Mouse (Mus musculus) midbrain, embryonic 13.5 days (tissue): ENCODE data around the gene Tff2. TPM values are rescaled to one million over a fixed set of nuclear protein-coding genes. Genes with fewer than 3 reads are reported as not detected.

Source experiments
- ATAC-seq: fragments of 200-750 bp; cut with Nextera tagmentation; 2 replicates; pipeline ENCODE4 v1.8.0; 2017; ENCODE audit warnings: mild to moderate bottlenecking, moderate TSS enrichment, moderate library complexity
- H3K27ac ChIP-seq: fragments of 300-500 bp; sonication (generic); 2 replicates; pipeline ENCODE4 v1.5.1; 2015; ENCODE audit warnings: inconsistent platforms, mild to moderate bottlenecking, moderate library complexity
- H3K27me3 ChIP-seq: fragments of 300-500 bp; sonication (generic); 2 replicates; pipeline ENCODE4 v1.6.1; 2015; ENCODE audit warnings: mild to moderate bottlenecking, inconsistent platforms
- H3K36me3 ChIP-seq: fragments of 300-500 bp; sonication (generic); 2 replicates; pipeline ENCODE4 v1.6.1; 2015; ENCODE audit warnings: mild to moderate bottlenecking, inconsistent platforms
- H3K4me1 ChIP-seq: fragments of 300-500 bp; sonication (generic); replicated peaks from 2 replicates; pipeline ENCODE4 v1.6.1; 2015; ENCODE audit warnings: inconsistent platforms
- H3K4me2 ChIP-seq: fragments of 300-500 bp; sonication (generic); replicated peaks from 2 replicates; pipeline ENCODE4 v1.6.1; 2015; ENCODE audit warnings: moderate library complexity, mild to moderate bottlenecking, inconsistent platforms
- H3K4me3 ChIP-seq: fragments of 300-500 bp; sonication (generic); replicated peaks from 2 replicates; pipeline ENCODE4 v1.5.1; 2015; ENCODE audit warnings: mild to moderate bottlenecking, inconsistent platforms
- H3K9ac ChIP-seq: fragments of 300-500 bp; sonication (generic); replicated peaks from 2 replicates; pipeline ENCODE4 v1.6.1; 2015; ENCODE audit warnings: mild to moderate bottlenecking, inconsistent platforms
- H3K9me3 ChIP-seq: fragments of 300-500 bp; sonication (generic); 2 replicates; pipeline ENCODE4 v1.6.1; 2016; ENCODE audit warnings: mild to moderate bottlenecking, inconsistent platforms
- WGBS: fragments of 180-500 bp; shearing (Covaris S2); methylation state at CpG from one replicate; pipeline ENCODE4 v1.1.7; 2015; 5-methylcytosine and 5-hydroxymethylcytosine counted together
- polyA plus RNA-seq: library from polyadenylated mRNA; unstranded; fragments of >200 nt; fragmentation: Nextera tagmentation; extraction: Ambion mirVana; gene quantifications from 2 replicates; pipeline ENCODE4 v1.2.1, GENCODE M21; 2015

Gene Tff2
- polyA plus RNA-seq, 1 experiment from 2014 or later = not detected

GRCm38 (mm10) chr17:31163821-31164220, 19.7 kb upstream of the Tff2 start:
- Histone ChIP-seq H3K27me3 (no peaks in the 10 kb centered on the region), H3K9ac (no peak overlapping the region), H3K4me3 (no peak overlapping the region), H3K36me3 (no peaks in the 10 kb centered on the region), H3K4me2 (no peak overlapping the region), H3K27ac (no peak overlapping the region), H3K9me3 (no peaks in the 10 kb centered on the region), H3K4me1 (no peaks in the 10 kb centered on the region)
- no peak for ATAC-seq
- WGBS = 74% methylated on average over 2 of the region's 2 CpGs

GRCm38 (mm10) chr17:31162607-31163006, 18.5 kb upstream of the Tff2 start:
- Histone ChIP-seq H3K27ac (no peak overlapping the region), H3K4me3 (no peak overlapping the region), H3K9me3 (no peaks in the 10 kb centered on the region), H3K4me1 (no peaks in the 10 kb centered on the region), H3K9ac (no peak overlapping the region), H3K4me2 (no peak overlapping the region), H3K27me3 (no peaks in the 10 kb centered on the region), H3K36me3 (no peaks in the 10 kb centered on the region)
- ATAC-seq = no peak
- WGBS = 95% methylated on average over 12 of the region's 12 CpGs

- WGBS = 62% methylated on average over 4 of the region's 4 CpGs
Observed at GRCm38 (mm10) chr17:31160291-31160690, 16.2 kb upstream of the Tff2 start.

GRCm38 (mm10) chr17:31157921-31158320, 13.8 kb upstream of the Tff2 start:
- no peaks in the 10 kb centered on the region for H3K9me3 ChIP-seq
- peaks cover under 1% of the 10 kb centered on the region; the same call in 1 of the 2 replicates for H3K4me1 ChIP-seq
- no peak overlapping the region for H3K27ac ChIP-seq
- ATAC-seq = no peak
- WGBS = 76% methylated on average over 6 of the region's 6 CpGs
- no peaks in the 10 kb centered on the region for H3K27me3 ChIP-seq
- H3K4me3 ChIP-seq = no peak overlapping the region
- H3K4me2 ChIP-seq = no peak overlapping the region
- no peak overlapping the region for H3K9ac ChIP-seq
- H3K36me3 ChIP-seq = no peaks in the 10 kb centered on the region

More at GRCm38 (mm10) chr17:31160291-31160690, 16.2 kb upstream of the Tff2 start:
- Histone ChIP-seq H3K27me3 (no peaks in the 10 kb centered on the region), H3K4me3 (no peak overlapping the region), H3K27ac (no peak overlapping the region), H3K4me2 (no peak overlapping the region), H3K9ac (no peak overlapping the region), H3K36me3 (no peaks in the 10 kb centered on the region), H3K9me3 (no peaks in the 10 kb centered on the region), H3K4me1 (no peaks in the 10 kb centered on the region)
- no peak for ATAC-seq

- H3K4me1 ChIP-seq = peaks cover 5% of the 10 kb centered on the region; the same call in 1 of the 2 replicates
Observed at GRCm38 (mm10) chr17:31153785-31154184, 9.7 kb upstream of the Tff2 start.

GRCm38 (mm10) chr17:31152966-31153499, 9.0 kb upstream of the Tff2 start:
- H3K9me3 ChIP-seq = no peaks in the 10 kb centered on the region
- H3K27ac ChIP-seq = no peak overlapping the region
- no peak overlapping the region for H3K4me2 ChIP-seq
- no peaks in the 10 kb centered on the region for H3K27me3 ChIP-seq
- ATAC-seq = no peak
- no peak overlapping the region for H3K4me3 ChIP-seq
- no peaks in the 10 kb centered on the region for H3K36me3 ChIP-seq
- H3K9ac ChIP-seq = no peak overlapping the region
- WGBS = 85% methylated on average over 9 of the region's 9 CpGs
- H3K4me1 ChIP-seq = peaks cover 5% of the 10 kb centered on the region; the same call in 1 of the 2 replicates

More at GRCm38 (mm10) chr17:31153785-31154184, 9.7 kb upstream of the Tff2 start:
- WGBS = 89% methylated on average over 8 of the region's 8 CpGs
- Histone ChIP-seq H3K9me3 (no peaks in the 10 kb centered on the region), H3K4me3 (no peak overlapping the region), H3K4me2 (no peak overlapping the region), H3K36me3 (no peaks in the 10 kb centered on the region), H3K27ac (no peak overlapping the region), H3K9ac (no peak overlapping the region), H3K27me3 (no peaks in the 10 kb centered on the region)
- no peak for ATAC-seq

GRCm38 (mm10) chr17:31152512-31152911, 8.4 kb upstream of the Tff2 start:
- no peak overlapping the region for H3K9ac ChIP-seq
- 41% methylated on average over 5 of the region's 5 CpGs for WGBS

GRCm38 (mm10) chr17:31145998-31146397, 1.9 kb upstream of the Tff2 start:
- H3K27me3 ChIP-seq = no peaks in the 10 kb centered on the region
- no peak overlapping the region for H3K4me3 ChIP-seq
- H3K27ac ChIP-seq = no peak overlapping the region
- H3K9me3 ChIP-seq = no peaks in the 10 kb centered on the region
- no peak overlapping the region for H3K9ac ChIP-seq
- WGBS = 86% methylated on average over 9 of the region's 9 CpGs
- no peak for ATAC-seq
- H3K4me1 ChIP-seq = no peaks in the 10 kb centered on the region
- H3K4me2 ChIP-seq = no peak overlapping the region
- H3K36me3 ChIP-seq = no peaks in the 10 kb centered on the region

More at GRCm38 (mm10) chr17:31152512-31152911, 8.4 kb upstream of the Tff2 start:
- Histone ChIP-seq H3K4me3 (no peak overlapping the region), H3K4me1 (peaks cover 5% of the 10 kb centered on the region; the same call in 1 of the 2 replicates), H3K9me3 (no peaks in the 10 kb centered on the region), H3K27ac (no peak overlapping the region), H3K4me2 (no peak overlapping the region), H3K27me3 (no peaks in the 10 kb centered on the region), H3K36me3 (no peaks in the 10 kb centered on the region)
- ATAC-seq = no peak

- Histone ChIP-seq H3K4me3 (no peak overlapping the region), H3K36me3 (no peaks in the 10 kb centered on the region), H3K27ac (no peak overlapping the region), H3K9ac (no peak overlapping the region), H3K27me3 (no peaks in the 10 kb centered on the region), H3K4me1 (no peaks in the 10 kb centered on the region), H3K9me3 (no peaks in the 10 kb centered on the region), H3K4me2 (no peak overlapping the region)
- 94% methylated on average over 7 of the region's 7 CpGs for WGBS
- ATAC-seq = no peak
Observed at GRCm38 (mm10) chr17:31142116-31142515, 2.0 kb downstream of the Tff2 start.

- H3K27ac ChIP-seq = no peak overlapping the region
- no peaks in the 10 kb centered on the region for H3K36me3 ChIP-seq
- H3K4me3 ChIP-seq = no peak overlapping the region
- no peaks in the 10 kb centered on the region for H3K27me3 ChIP-seq
- ATAC-seq = no peak
- 23% methylated on average over 5 of the region's 5 CpGs for WGBS
- H3K4me1 ChIP-seq = no peaks in the 10 kb centered on the region
- no peak overlapping the region for H3K9ac ChIP-seq
- H3K4me2 ChIP-seq = no peak overlapping the region
- no peaks in the 10 kb centered on the region for H3K9me3 ChIP-seq
Observed at GRCm38 (mm10) chr17:31138398-31138797, 5.7 kb downstream of the Tff2 start.

GRCm38 (mm10) chr17:31136821-31137220, 7.3 kb downstream of the Tff2 start:
- no peak overlapping the region for H3K4me3 ChIP-seq
- H3K36me3 ChIP-seq = no peaks in the 10 kb centered on the region
- 93% methylated on average over 1 of the region's 1 CpGs for WGBS
- no peaks in the 10 kb centered on the region for H3K27me3 ChIP-seq
- no peaks in the 10 kb centered on the region for H3K9me3 ChIP-seq
- no peak overlapping the region for H3K9ac ChIP-seq
- no peak overlapping the region for H3K27ac ChIP-seq
- no peak for ATAC-seq
- no peak overlapping the region for H3K4me2 ChIP-seq
- H3K4me1 ChIP-seq = no peaks in the 10 kb centered on the region

- no peak for ATAC-seq
- H3K4me1 ChIP-seq = no peaks in the 10 kb centered on the region
- no peak overlapping the region for H3K9ac ChIP-seq
- no peaks in the 10 kb centered on the region for H3K36me3 ChIP-seq
- H3K27ac ChIP-seq = no peak overlapping the region
- no peaks in the 10 kb centered on the region for H3K9me3 ChIP-seq
- no peak overlapping the region for H3K4me2 ChIP-seq
- no peak overlapping the region for H3K4me3 ChIP-seq
- WGBS = 66% methylated on average over 3 of the region's 3 CpGs
- H3K27me3 ChIP-seq = no peaks in the 10 kb centered on the region
Observed at GRCm38 (mm10) chr17:31136291-31136690, 7.8 kb downstream of the Tff2 start.

- Histone ChIP-seq H3K9me3 (no peaks in the 10 kb centered on the region), H3K27ac (no peak overlapping the region), H3K9ac (no peak overlapping the region), H3K4me2 (no peak overlapping the region), H3K4me1 (no peaks in the 10 kb centered on the region), H3K27me3 (no peaks in the 10 kb centered on the region), H3K4me3 (no peak overlapping the region), H3K36me3 (no peaks in the 10 kb centered on the region)
- ATAC-seq = no peak
- 76% methylated on average over 6 of the region's 6 CpGs for WGBS
Observed at GRCm38 (mm10) chr17:31134913-31135312, 9.2 kb downstream of the Tff2 start.
